Mouse (Mus musculus) thymus, adult 2 months (tissue): Measurements from ENCODE around the gene Cpne5.
"Not testable (repeated sequence)": the region's sequence is repeated elsewhere in the genome, so short reads cannot be mapped to it uniquely, and the experiment has no call there.

ENCODE experiments used
- CTCF ChIP-seq: fragments of 200-500 bp; IDR thresholded peaks from 2 replicates; pipeline ENCODE4 v1.5.1; 2012; ENCODE audit warnings: mild to moderate bottlenecking, control low read depth, low read length, moderate library complexity, borderline replicate concordance; ENCODE audit not compliant: control insufficient read depth, poor library complexity, insufficient read depth; ENCODE audit errors: extremely low read depth
- POLR2A ChIP-seq: fragments of 200-500 bp; IDR thresholded peaks from 2 replicates; pipeline ENCODE4 v1.6.1; 2012; ENCODE audit warnings: mild to moderate bottlenecking, low read length, control low read depth, moderate library complexity; ENCODE audit not compliant: control insufficient read depth, poor library complexity, insufficient read depth; ENCODE audit errors: extremely low read depth

DNA sequence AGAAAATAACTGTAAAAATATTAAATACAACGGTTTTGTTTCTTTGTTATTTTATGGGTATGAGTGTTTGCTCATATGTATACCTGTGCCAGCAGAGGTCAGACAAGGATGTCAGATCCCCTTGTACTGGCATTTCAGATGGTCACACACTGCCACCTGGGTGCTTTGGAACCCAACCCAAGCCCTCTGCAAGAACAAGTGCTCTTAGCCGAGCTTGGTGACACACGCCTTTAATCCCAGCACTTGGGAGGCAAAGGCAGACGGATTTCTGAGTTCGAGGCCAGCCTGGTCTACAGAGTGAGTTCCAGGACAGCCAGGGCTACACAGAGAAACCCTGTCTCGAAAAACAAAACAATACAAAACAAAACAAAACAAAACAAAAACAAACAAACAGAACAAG lies 127.6 kb downstream of the Cpne5 start:
- not testable (repeated sequence) for TF ChIP-seq POLR2A, CTCF
